Mouse (Mus musculus): ENCODE data around the gene Pml. TPM values are rescaled to one million over a fixed set of nuclear protein-coding genes. Genes with fewer than 3 reads are reported as not detected.

Pml gene
- 3.4 and 4.0 TPM in 2 replicates for polyA plus RNA-seq (2015; fragmentation: Nextera tagmentation; extraction: Ambion mirVana)

- Histone ChIP-seq H3K4me3 (peak within 1 kb of the TSS; percentile 39), H3K27me3 (no peaks in the 10 kb centered on the region), H3K4me2 (peak within 1 kb of the TSS; percentile 58), H3K4me1 (replicated peaks) (peaks cover 44% of the 10 kb centered on the region), H3K9me3 (no peaks in the 10 kb centered on the region), H3K9ac (peak within 1 kb of the TSS; percentile 74), H3K36me3 (no peaks in the 10 kb centered on the region), H3K27ac (replicated peaks) (peak within 1 kb of the TSS; percentile 69)
- WGBS: 3% methylated on average over 16 of the region's 16 CpGs
- no peak for ATAC-seq (ENCODE audit: low read depth)
These were observed at the start of gene Pml for GRCm38 (mm10) chr9:58249592-58250192. Gene Pml (minus strand): TSS chr9:58249786.

GRCm38 (mm10) chr9:58297961-58298477 is 48.4 kb upstream of the Pml start:
- no peaks in the 10 kb centered on the region for H3K27me3 ChIP-seq
- no peak for ATAC-seq (ENCODE audit: low read depth)
- H3K36me3 ChIP-seq: no peaks in the 10 kb centered on the region
- 85% methylated on average over 4 of the region's 4 CpGs for WGBS
- no peak overlapping the region for H3K4me2 ChIP-seq
- H3K4me1 ChIP-seq (replicated peaks): peaks cover 8% of the 10 kb centered on the region; the same call in 1 of the 2 replicates
- no peak overlapping the region for H3K4me3 ChIP-seq
- no peak overlapping the region for H3K27ac ChIP-seq (replicated peaks)
- no peak overlapping the region for H3K9ac ChIP-seq
- H3K9me3 ChIP-seq: no peaks in the 10 kb centered on the region

GRCm38 (mm10) chr9:58297065-58297464 is 47.5 kb upstream of the Pml start:
- ATAC-seq (ENCODE audit: low read depth): no peak
- 98% methylated on average over 6 of the region's 6 CpGs for WGBS
- H3K9me3 ChIP-seq: no peaks in the 10 kb centered on the region
- no peaks in the 10 kb centered on the region for H3K36me3 ChIP-seq
- no peak overlapping the region for H3K27ac ChIP-seq (replicated peaks)
- H3K4me1 ChIP-seq (replicated peaks): peaks cover 5% of the 10 kb centered on the region; the same call in 1 of the 2 replicates
- H3K9ac ChIP-seq: no peak overlapping the region
- H3K4me3 ChIP-seq: no peak overlapping the region
- H3K4me2 ChIP-seq: no peak overlapping the region
- no peaks in the 10 kb centered on the region for H3K27me3 ChIP-seq

- 0 out of 2 replicates have a peak overlapping the region, but pooled peaks have one; percentile 49 for H3K27ac ChIP-seq (replicated peaks)
- ATAC-seq (ENCODE audit: low read depth): no peak
- 35% methylated on average over 9 of the region's 9 CpGs for WGBS
- no peaks in the 10 kb centered on the region for H3K27me3 ChIP-seq
- H3K9ac ChIP-seq: no peak overlapping the region
- H3K9me3 ChIP-seq: no peaks in the 10 kb centered on the region
- H3K4me1 ChIP-seq (replicated peaks): peaks cover 5% of the 10 kb centered on the region; the same call in 1 of the 2 replicates
- no peak overlapping the region for H3K4me2 ChIP-seq
- no peak overlapping the region for H3K4me3 ChIP-seq
- H3K36me3 ChIP-seq: no peaks in the 10 kb centered on the region
These were observed 46.3 kb upstream of the Pml start for GRCm38 (mm10) chr9:58295766-58296361.

- ATAC-seq (ENCODE audit: low read depth): no peak
- Histone ChIP-seq H3K9me3 (no peaks in the 10 kb centered on the region), H3K4me3 (no peak overlapping the region), H3K4me1 (replicated peaks) (peaks cover 5% of the 10 kb centered on the region; the same call in 1 of the 2 replicates), H3K27ac (replicated peaks) (no peak overlapping the region), H3K27me3 (no peaks in the 10 kb centered on the region), H3K9ac (no peak overlapping the region), H3K4me2 (no peak overlapping the region), H3K36me3 (no peaks in the 10 kb centered on the region)
- 93% methylated on average over 3 of the region's 3 CpGs for WGBS
These were observed 45.8 kb upstream of the Pml start for GRCm38 (mm10) chr9:58295345-58295744.

GRCm38 (mm10) chr9:58294527-58294926 is 44.9 kb upstream of the Pml start:
- Histone ChIP-seq H3K36me3 (no peaks in the 10 kb centered on the region), H3K4me3 (no peak overlapping the region), H3K9me3 (no peaks in the 10 kb centered on the region), H3K4me1 (replicated peaks) (peaks cover 5% of the 10 kb centered on the region; the same call in 1 of the 2 replicates), H3K4me2 (no peak overlapping the region), H3K27me3 (no peaks in the 10 kb centered on the region), H3K9ac (no peak overlapping the region), H3K27ac (replicated peaks) (no peak overlapping the region)
- 55% methylated on average over 7 of the region's 7 CpGs for WGBS
- ATAC-seq (ENCODE audit: low read depth): no peak

GRCm38 (mm10) chr9:58289901-58290300 is 40.3 kb upstream of the Pml start:
- Histone ChIP-seq H3K36me3 (no peaks in the 10 kb centered on the region), H3K4me3 (no peak overlapping the region), H3K4me2 (no peak overlapping the region), H3K27ac (replicated peaks) (no peak overlapping the region), H3K9ac (no peak overlapping the region), H3K4me1 (replicated peaks) (no peaks in the 10 kb centered on the region), H3K27me3 (no peaks in the 10 kb centered on the region), H3K9me3 (no peaks in the 10 kb centered on the region)
- WGBS: 71% methylated on average over 2 of the region's 2 CpGs
- no peak for ATAC-seq (ENCODE audit: low read depth)

- Histone ChIP-seq H3K9me3 (no peaks in the 10 kb centered on the region), H3K27ac (replicated peaks) (no peak overlapping the region), H3K4me2 (no peak overlapping the region), H3K27me3 (no peaks in the 10 kb centered on the region), H3K4me3 (no peak overlapping the region), H3K36me3 (no peaks in the 10 kb centered on the region), H3K4me1 (replicated peaks) (no peaks in the 10 kb centered on the region), H3K9ac (no peak overlapping the region)
- no peak for ATAC-seq (ENCODE audit: low read depth)
- WGBS: 83% methylated on average over 1 of the region's 1 CpGs
These were observed 39.5 kb upstream of the Pml start for GRCm38 (mm10) chr9:58289090-58289489.

- Histone ChIP-seq H3K4me2 (no peak overlapping the region), H3K4me1 (replicated peaks) (no peaks in the 10 kb centered on the region; the same call in 1 of the 2 replicates), H3K4me3 (no peak overlapping the region), H3K9ac (no peak overlapping the region), H3K36me3 (no peaks in the 10 kb centered on the region), H3K27me3 (no peaks in the 10 kb centered on the region), H3K9me3 (no peaks in the 10 kb centered on the region), H3K27ac (replicated peaks) (no peak overlapping the region)
- WGBS: 86% methylated on average over 7 of the region's 7 CpGs
- ATAC-seq (ENCODE audit: low read depth): no peak
These were observed 33.8 kb upstream of the Pml start for GRCm38 (mm10) chr9:58283431-58283830.

- no peak overlapping the region for H3K4me3 ChIP-seq
- no peaks in the 10 kb centered on the region for H3K9me3 ChIP-seq
- H3K9ac ChIP-seq: no peak overlapping the region
- ATAC-seq (ENCODE audit: low read depth): no peak
- no peaks in the 10 kb centered on the region; the same call in 1 of the 2 replicates for H3K4me1 ChIP-seq (replicated peaks)
- H3K27ac ChIP-seq (replicated peaks): no peak overlapping the region
- WGBS: 48% methylated on average over 3 of the region's 3 CpGs
- H3K4me2 ChIP-seq: no peak overlapping the region
- H3K27me3 ChIP-seq: no peaks in the 10 kb centered on the region
- H3K36me3 ChIP-seq: no peaks in the 10 kb centered on the region
These were observed 32.0 kb upstream of the Pml start for GRCm38 (mm10) chr9:58281597-58281996.

GRCm38 (mm10) chr9:58280259-58281109 is 30.9 kb upstream of the Pml start:
- Histone ChIP-seq H3K27ac (replicated peaks) (no peak overlapping the region), H3K4me3 (no peak overlapping the region), H3K27me3 (no peaks in the 10 kb centered on the region), H3K9ac (no peak overlapping the region), H3K9me3 (no peaks in the 10 kb centered on the region), H3K4me2 (no peak overlapping the region), H3K4me1 (replicated peaks) (peaks cover 4% of the 10 kb centered on the region), H3K36me3 (no peaks in the 10 kb centered on the region)
- peak; percentile 63 for ATAC-seq (ENCODE audit: low read depth)
- 36% methylated on average over 9 of the region's 9 CpGs for WGBS

- ATAC-seq (ENCODE audit: low read depth): no peak
- H3K9ac ChIP-seq: no peak overlapping the region
- no peaks in the 10 kb centered on the region for H3K36me3 ChIP-seq
- no peaks in the 10 kb centered on the region for H3K27me3 ChIP-seq
- H3K9me3 ChIP-seq: no peaks in the 10 kb centered on the region
- H3K4me1 ChIP-seq (replicated peaks): peaks cover 11% of the 10 kb centered on the region
- no peak overlapping the region for H3K4me3 ChIP-seq
- 65% methylated on average over 5 of the region's 5 CpGs for WGBS
- H3K4me2 ChIP-seq: no peak overlapping the region
- no peak overlapping the region for H3K27ac ChIP-seq (replicated peaks)
These were observed 30.2 kb upstream of the Pml start for GRCm38 (mm10) chr9:58279780-58280179.

Measured in neural tube, embryonic 13.5 days (tissue).